Mouse (Mus musculus): ENCODE measurements around the gene Olfr575.

GRCm38 (mm10) chr7:102950732-102951131, 7.8 kb downstream of the Olfr575 start:
- no peak for TF ChIP-seq TAL1 (IDR thresholded peaks at IDR 0.05; ENCODE audit: low read length)
- TF ChIP-seq GATA1 (IDR thresholded peaks at IDR 0.05; ENCODE audit: low read length): no peak
